Mouse (Mus musculus): ENCODE measurements around the gene Adh7. TPM values are rescaled to one million over a fixed set of nuclear protein-coding genes. Genes with fewer than 3 reads are reported as not detected.

Gene Adh7
- polyA plus RNA-seq, 1 experiment from 2014 or later: 0.55 TPM

GRCm38 (mm10) chr3:138224363-138224954 is 6.9 kb downstream of the Adh7 start:
- Histone ChIP-seq H3K27me3 (ENCODE audit: insufficient read depth, low read length) (no peaks in the 10 kb centered on the region), H3K4me1 (ENCODE audit: insufficient read depth) (no peaks in the 10 kb centered on the region), H3K4me3 (ENCODE audit: low read depth, low read length) (no peak overlapping the region), H3K27ac (ENCODE audit: low read depth) (no peak overlapping the region), H3K4me2 (no peak overlapping the region), H3K9me3 (ENCODE audit: low read depth, low read length) (no peaks in the 10 kb centered on the region), H3K36me3 (ENCODE audit: insufficient read depth) (no peaks in the 10 kb centered on the region), H3K9ac (no peak overlapping the region)
- no peak for ATAC-seq (ENCODE audit: insufficient read depth)
- WGBS: 77% methylated on average over 13 of the region's 13 CpGs
- no peak for TF ChIP-seq CTCF (IDR thresholded peaks at IDR 0.05; ENCODE audit: low read depth)
- DNase-seq: no peak

GRCm38 (mm10) chr3:138225331-138225730 is 7.8 kb downstream of the Adh7 start:
- Histone ChIP-seq H3K27ac (ENCODE audit: low read depth) (no peak overlapping the region), H3K9me3 (ENCODE audit: low read depth, low read length) (no peaks in the 10 kb centered on the region), H3K27me3 (ENCODE audit: insufficient read depth, low read length) (no peaks in the 10 kb centered on the region), H3K4me3 (ENCODE audit: low read depth, low read length) (no peak overlapping the region), H3K36me3 (ENCODE audit: insufficient read depth) (no peaks in the 10 kb centered on the region), H3K4me2 (no peak overlapping the region), H3K4me1 (ENCODE audit: insufficient read depth) (no peaks in the 10 kb centered on the region), H3K9ac (no peak overlapping the region)
- 76% methylated on average over 7 of the region's 7 CpGs for WGBS
- no peak for DNase-seq
- no peak for ATAC-seq (ENCODE audit: insufficient read depth)
- TF ChIP-seq CTCF (IDR thresholded peaks at IDR 0.05; ENCODE audit: low read depth): no peak

- no peaks in the 10 kb centered on the region for H3K4me1 ChIP-seq (ENCODE audit: insufficient read depth)
- WGBS: 32% methylated on average over 7 of the region's 7 CpGs
- H3K27me3 ChIP-seq (ENCODE audit: insufficient read depth, low read length): no peaks in the 10 kb centered on the region
- H3K4me3 ChIP-seq (ENCODE audit: low read depth, low read length): no peak overlapping the region
- no peaks in the 10 kb centered on the region for H3K9me3 ChIP-seq (ENCODE audit: low read depth, low read length)
- ATAC-seq (ENCODE audit: insufficient read depth) (0 out of 2 replicates have a peak, but pooled peaks have one; percentile 16), DNase-seq (peak; percentile 21)
- H3K9ac ChIP-seq: no peak overlapping the region
- H3K36me3 ChIP-seq (ENCODE audit: insufficient read depth): no peaks in the 10 kb centered on the region
- H3K27ac ChIP-seq (ENCODE audit: low read depth): no peak overlapping the region
- H3K4me2 ChIP-seq: no peak overlapping the region
- TF ChIP-seq CTCF (IDR thresholded peaks at IDR 0.05; ENCODE audit: low read depth): no peak
Observed at GRCm38 (mm10) chr3:138225853-138226252, 8.3 kb downstream of the Adh7 start.

GRCm38 (mm10) chr3:138226476-138226875 is 8.9 kb downstream of the Adh7 start:
- H3K4me1 ChIP-seq (ENCODE audit: insufficient read depth): no peaks in the 10 kb centered on the region
- no peak overlapping the region for H3K4me2 ChIP-seq
- no peak for TF ChIP-seq CTCF (IDR thresholded peaks at IDR 0.05; ENCODE audit: low read depth)
- ATAC-seq (ENCODE audit: insufficient read depth) (no peak), DNase-seq (no peak)
- H3K27ac ChIP-seq (ENCODE audit: low read depth): no peak overlapping the region
- no peak overlapping the region for H3K9ac ChIP-seq
- no peaks in the 10 kb centered on the region for H3K36me3 ChIP-seq (ENCODE audit: insufficient read depth)
- no peaks in the 10 kb centered on the region for H3K27me3 ChIP-seq (ENCODE audit: insufficient read depth, low read length)
- no peaks in the 10 kb centered on the region for H3K9me3 ChIP-seq (ENCODE audit: low read depth, low read length)
- no peak overlapping the region for H3K4me3 ChIP-seq (ENCODE audit: low read depth, low read length)
- 90% methylated on average over 6 of the region's 6 CpGs for WGBS

GRCm38 (mm10) chr3:138227082-138227481 is 9.5 kb downstream of the Adh7 start:
- 89% methylated on average over 2 of the region's 2 CpGs for WGBS
- ATAC-seq (ENCODE audit: insufficient read depth): no peak
- TF ChIP-seq CTCF (IDR thresholded peaks at IDR 0.05; ENCODE audit: low read depth): no peak

GRCm38 (mm10) chr3:138227782-138228181 is 10.2 kb downstream of the Adh7 start:
- no peaks in the 10 kb centered on the region for H3K36me3 ChIP-seq (ENCODE audit: insufficient read depth)
- H3K27me3 ChIP-seq (ENCODE audit: insufficient read depth, low read length): no peaks in the 10 kb centered on the region
- ATAC-seq (ENCODE audit: insufficient read depth): no peak
- H3K4me1 ChIP-seq (ENCODE audit: insufficient read depth): no peaks in the 10 kb centered on the region
- H3K9ac ChIP-seq: no peak overlapping the region
- H3K27ac ChIP-seq (ENCODE audit: low read depth): no peak overlapping the region
- H3K4me2 ChIP-seq: no peak overlapping the region
- H3K4me3 ChIP-seq (ENCODE audit: low read depth, low read length): no peak overlapping the region
- no peak for DNase-seq
- no peak for TF ChIP-seq CTCF (IDR thresholded peaks at IDR 0.05; ENCODE audit: low read depth)
- WGBS: 93% methylated on average over 8 of the region's 8 CpGs
- no peaks in the 10 kb centered on the region for H3K9me3 ChIP-seq (ENCODE audit: low read depth, low read length)

More at GRCm38 (mm10) chr3:138227082-138227481, 9.5 kb downstream of the Adh7 start:
- Histone ChIP-seq H3K27ac (ENCODE audit: low read depth) (no peak overlapping the region), H3K4me3 (ENCODE audit: low read depth, low read length) (no peak overlapping the region), H3K9me3 (ENCODE audit: low read depth, low read length) (no peaks in the 10 kb centered on the region), H3K4me2 (no peak overlapping the region), H3K4me1 (ENCODE audit: insufficient read depth) (no peaks in the 10 kb centered on the region), H3K27me3 (ENCODE audit: insufficient read depth, low read length) (no peaks in the 10 kb centered on the region), H3K36me3 (ENCODE audit: insufficient read depth) (no peaks in the 10 kb centered on the region), H3K9ac (no peak overlapping the region)
- DNase-seq: no peak

GRCm38 (mm10) chr3:138229448-138229847 is 11.9 kb downstream of the Adh7 start:
- no peak for TF ChIP-seq CTCF (IDR thresholded peaks at IDR 0.05; ENCODE audit: low read depth)
- ATAC-seq (ENCODE audit: insufficient read depth) (no peak), DNase-seq (no peak)
- Histone ChIP-seq H3K36me3 (ENCODE audit: insufficient read depth) (no peaks in the 10 kb centered on the region), H3K4me1 (ENCODE audit: insufficient read depth) (no peaks in the 10 kb centered on the region), H3K9me3 (ENCODE audit: low read depth, low read length) (no peaks in the 10 kb centered on the region), H3K27me3 (ENCODE audit: insufficient read depth, low read length) (no peaks in the 10 kb centered on the region), H3K9ac (no peak overlapping the region), H3K27ac (ENCODE audit: low read depth) (no peak overlapping the region), H3K4me3 (ENCODE audit: low read depth, low read length) (no peak overlapping the region), H3K4me2 (no peak overlapping the region)
- 94% methylated on average over 1 of the region's 1 CpGs for WGBS

Measured in lung, embryonic 14.5 days (tissue).